Mouse (Mus musculus): ENCODE data around the gene Acer3. TPM values are rescaled to one million over a fixed set of nuclear protein-coding genes. Genes with fewer than 3 reads are reported as not detected.
"Not testable (repeated sequence)": the region's sequence is repeated elsewhere in the genome, so short reads cannot be mapped to it uniquely, and the experiment has no call there.

The Acer3 gene
- polyA plus RNA-seq, 1 experiment from 2014 or later, result 39.0 TPM

- Histone ChIP-seq H3K36me3 (ENCODE audit: inconsistent target) (no peaks in the 10 kb centered on the region), H3K4me3 (ENCODE audit: inconsistent target) (no peak overlapping the region), H3K79me2 (ENCODE audit: inconsistent target) (no peaks in the 10 kb centered on the region), H3K27ac (no peak overlapping the region)
- WGBS (ENCODE audit: missing documents), result 84% methylated on average over 17 of the region's 17 CpGs
Measured at GRCm38 (mm10) chr7:98191571-98192250, 129.3 kb downstream of the Acer3 start.

DNA sequence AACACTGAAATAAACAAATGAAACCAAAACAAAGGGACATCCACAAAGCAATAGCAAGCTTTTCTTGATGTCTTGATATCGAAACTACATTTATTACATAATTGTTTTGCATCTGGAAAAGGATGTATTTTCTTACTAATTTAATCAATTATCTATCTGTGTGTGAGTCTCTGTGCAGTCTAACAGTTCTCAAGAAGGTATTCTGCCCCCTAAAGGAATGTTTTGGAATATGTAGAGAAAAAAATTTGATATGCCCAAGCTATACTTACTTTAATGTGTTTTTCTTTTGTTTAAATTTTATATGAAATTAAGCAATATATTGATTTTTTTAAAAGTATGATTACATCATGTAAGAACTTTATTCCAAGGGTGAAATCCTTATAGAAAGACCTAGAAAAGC is 130.4 kb downstream of the Acer3 start:
- H3K79me2 ChIP-seq (ENCODE audit: inconsistent target), result no peaks in the 10 kb centered on the region
- H3K36me3 ChIP-seq (ENCODE audit: inconsistent target), result no peaks in the 10 kb centered on the region
- no peak overlapping the region for H3K4me3 ChIP-seq (ENCODE audit: inconsistent target)
- no peak overlapping the region for H3K27ac ChIP-seq
- WGBS (ENCODE audit: missing documents), result 100% methylated on average over 1 of the region's 1 CpGs

GRCm38 (mm10) chr7:98189745-98190144 is 131.3 kb downstream of the Acer3 start:
- Histone ChIP-seq H3K27ac (no peak overlapping the region), H3K36me3 (ENCODE audit: inconsistent target) (no peaks in the 10 kb centered on the region), H3K4me3 (ENCODE audit: inconsistent target) (no peak overlapping the region), H3K79me2 (ENCODE audit: inconsistent target) (no peaks in the 10 kb centered on the region)
- 73% methylated on average over 3 of the region's 3 CpGs for WGBS (ENCODE audit: missing documents)

DNA sequence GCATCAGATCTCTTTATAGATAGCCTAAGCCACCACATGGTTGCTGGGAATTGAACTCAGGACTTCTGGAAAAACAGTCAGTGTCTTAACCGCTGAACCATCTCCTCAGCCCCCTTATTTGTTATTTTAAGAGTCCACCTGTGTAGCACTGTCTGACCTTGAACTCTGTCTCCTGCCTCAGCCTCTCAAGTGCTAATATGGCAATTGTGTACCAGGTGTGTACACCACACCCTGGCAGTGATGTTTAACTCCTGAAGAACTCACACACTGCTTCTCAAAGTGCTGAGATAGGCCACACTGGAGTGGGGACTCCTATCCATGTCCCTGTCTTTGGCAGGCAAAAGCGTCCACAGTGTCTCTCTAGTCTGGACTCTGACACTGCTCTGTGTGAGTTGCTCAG is 132.3 kb downstream of the Acer3 start:
- H3K79me2 ChIP-seq (ENCODE audit: inconsistent target), result no peaks in the 10 kb centered on the region
- 95% methylated on average over 2 of the region's 2 CpGs for WGBS (ENCODE audit: missing documents)
- H3K27ac ChIP-seq, result no peak overlapping the region
- H3K36me3 ChIP-seq (ENCODE audit: inconsistent target), result no peaks in the 10 kb centered on the region
- H3K4me3 ChIP-seq (ENCODE audit: inconsistent target), result no peak overlapping the region

DNA sequence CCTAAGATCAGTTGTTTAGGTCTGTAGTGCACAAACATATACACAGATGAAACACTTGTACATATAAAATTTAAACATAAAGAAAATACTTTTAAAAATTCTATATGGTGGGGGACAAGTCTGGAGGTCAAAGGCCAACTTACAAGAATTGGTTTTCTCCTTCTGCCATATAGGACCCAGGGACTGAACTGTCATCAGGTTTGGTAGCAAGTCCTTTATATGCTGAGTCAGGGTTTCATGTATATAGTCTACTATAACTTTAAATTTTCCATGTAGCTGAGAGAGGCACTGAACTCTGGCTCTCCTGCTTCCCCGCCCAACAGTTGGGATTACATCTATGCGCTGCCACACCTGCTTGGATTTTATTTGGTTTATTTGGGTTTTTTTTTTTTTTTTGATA is 132.8 kb downstream of the Acer3 start:
- H3K4me3 ChIP-seq (ENCODE audit: inconsistent target), result no peak overlapping the region
- no peaks in the 10 kb centered on the region for H3K79me2 ChIP-seq (ENCODE audit: inconsistent target)
- WGBS (ENCODE audit: missing documents), result 96% methylated on average over 2 of the region's 2 CpGs
- no peak overlapping the region for H3K27ac ChIP-seq
- no peaks in the 10 kb centered on the region for H3K36me3 ChIP-seq (ENCODE audit: inconsistent target)

DNA sequence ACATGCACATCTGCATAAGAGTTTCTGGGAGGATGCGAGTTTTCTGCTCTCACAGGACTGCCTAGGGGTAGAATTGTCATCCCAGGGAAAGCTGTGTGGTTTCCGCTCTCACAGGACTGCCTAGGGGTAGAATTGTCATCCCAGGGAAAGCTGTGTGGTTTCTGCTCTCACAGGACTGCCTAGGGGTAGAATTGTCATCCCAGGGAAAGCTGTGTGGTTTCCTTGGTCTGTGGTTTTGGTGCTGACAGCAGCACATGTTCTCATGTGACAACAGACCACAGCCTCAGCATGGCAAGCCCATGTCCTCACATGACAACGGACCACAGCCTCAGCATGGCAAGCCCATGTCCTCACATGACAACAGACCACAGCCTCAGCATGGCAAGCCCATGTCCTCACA is 133.7 kb downstream of the Acer3 start:
- H3K27ac ChIP-seq; H3K36me3 ChIP-seq (ENCODE audit: inconsistent target); H3K79me2 ChIP-seq (ENCODE audit: inconsistent target); H3K4me3 ChIP-seq (ENCODE audit: inconsistent target): not testable (repeated sequence)
- 54% methylated on average over 2 of the region's 3 CpGs for WGBS (ENCODE audit: missing documents)

- H3K4me3 ChIP-seq (ENCODE audit: inconsistent target), result no peak overlapping the region
- H3K27ac ChIP-seq, result no peak overlapping the region
- no peaks in the 10 kb centered on the region for H3K79me2 ChIP-seq (ENCODE audit: inconsistent target)
- no peaks in the 10 kb centered on the region for H3K36me3 ChIP-seq (ENCODE audit: inconsistent target)
- 91% methylated on average over 8 of the region's 8 CpGs for WGBS (ENCODE audit: missing documents)
Measured at GRCm38 (mm10) chr7:98186637-98187036, 134.4 kb downstream of the Acer3 start.

DNA sequence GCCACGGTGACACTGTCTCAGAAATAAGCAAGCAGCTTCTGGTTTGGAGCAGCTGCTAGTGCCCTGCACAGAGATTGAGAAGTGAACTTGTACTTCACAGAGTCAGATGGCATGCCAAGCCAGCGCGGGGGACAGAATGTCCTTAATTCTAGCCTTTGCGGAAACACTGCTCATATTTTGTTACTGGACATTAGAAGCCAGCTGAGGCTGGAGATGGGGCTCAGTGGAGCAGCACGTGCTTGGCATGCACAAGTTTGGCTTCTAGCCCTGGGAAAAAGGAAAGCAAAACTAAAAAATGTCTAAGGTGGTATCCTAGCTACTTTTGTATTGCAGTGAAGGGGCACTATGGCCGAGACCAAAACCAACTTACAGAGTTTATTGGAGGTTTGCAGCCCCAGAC is 135.7 kb downstream of the Acer3 start:
- Histone ChIP-seq H3K27ac (no peak overlapping the region), H3K36me3 (ENCODE audit: inconsistent target) (no peaks in the 10 kb centered on the region), H3K79me2 (ENCODE audit: inconsistent target) (no peaks in the 10 kb centered on the region), H3K4me3 (ENCODE audit: inconsistent target) (no peak overlapping the region)
- 61% methylated on average over 6 of the region's 6 CpGs for WGBS (ENCODE audit: missing documents)

- Histone ChIP-seq H3K27ac (peak overlapping the region; percentile 74), H3K36me3 (ENCODE audit: inconsistent target) (no peaks in the 10 kb centered on the region), H3K4me3 (ENCODE audit: inconsistent target) (peak overlapping the region; percentile 59), H3K79me2 (ENCODE audit: inconsistent target) (no peaks in the 10 kb centered on the region)
- 98% methylated on average over 4 of the region's 5 CpGs for WGBS (ENCODE audit: missing documents)
Measured at GRCm38 (mm10) chr7:98178560-98179231, 142.3 kb downstream of the Acer3 start.

DNA sequence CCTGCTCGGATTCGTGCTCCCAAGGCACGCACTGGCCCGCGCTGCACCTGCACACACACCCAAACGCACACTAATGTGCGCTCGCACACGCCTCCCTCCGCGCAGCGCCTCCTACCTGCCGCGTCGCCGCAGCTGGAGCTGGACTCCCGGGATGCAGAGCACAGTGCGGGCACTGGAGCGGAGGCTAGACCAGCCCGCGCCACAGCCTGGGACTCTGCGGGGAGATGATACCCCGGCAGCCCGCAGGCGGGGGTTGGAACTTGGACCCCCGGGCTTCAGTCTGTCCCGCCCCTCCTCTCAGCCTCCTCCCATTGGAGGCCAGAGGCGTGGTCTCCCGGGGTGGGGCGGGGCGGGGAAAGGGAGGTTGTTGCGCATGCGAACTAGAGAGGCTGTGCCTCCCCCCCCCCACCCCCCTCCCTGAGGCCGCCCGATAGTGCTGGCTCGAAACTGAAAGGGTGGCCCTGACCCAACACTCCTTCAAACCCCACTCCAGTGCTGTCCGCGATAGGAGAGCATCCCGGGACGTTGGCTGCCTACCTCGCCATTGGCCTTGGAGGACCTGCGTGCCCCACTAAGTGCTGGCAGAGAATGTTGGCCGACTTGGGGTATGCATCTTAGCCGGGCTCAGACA is 143.0 kb downstream of the Acer3 start, which contains the start of gene Capn5:
Capn5 (minus strand) TSS at position 346 of the 631 bp plus-strand sequence.
- H3K4me3 ChIP-seq (ENCODE audit: inconsistent target), result peak within 1 kb of the TSS; percentile 59
- WGBS (ENCODE audit: missing documents), result 2% methylated on average over 44 of the region's 44 CpGs
- H3K79me2 ChIP-seq (ENCODE audit: inconsistent target), result no peaks in the 10 kb centered on the region
- no peaks in the 10 kb centered on the region for H3K36me3 ChIP-seq (ENCODE audit: inconsistent target)
- H3K27ac ChIP-seq, result peak within 1 kb of the TSS; percentile 74

- Histone ChIP-seq H3K79me2 (ENCODE audit: inconsistent target) (no peaks in the 10 kb centered on the region), H3K4me3 (ENCODE audit: inconsistent target) (peak overlapping the region; percentile 59), H3K27ac (no peak overlapping the region), H3K36me3 (ENCODE audit: inconsistent target) (no peaks in the 10 kb centered on the region)
- WGBS (ENCODE audit: missing documents), result 7% methylated on average over 9 of the region's 9 CpGs
Measured at GRCm38 (mm10) chr7:98177566-98177928, 143.5 kb downstream of the Acer3 start.

GRCm38 (mm10) chr7:98177071-98177485 is 143.9 kb downstream of the Acer3 start:
- 55% methylated on average over 2 of the region's 2 CpGs for WGBS (ENCODE audit: missing documents)
- no peaks in the 10 kb centered on the region for H3K36me3 ChIP-seq (ENCODE audit: inconsistent target)
- H3K27ac ChIP-seq, result no peak overlapping the region
- peak overlapping the region; percentile 59; the same call in 1 of the 2 replicates for H3K4me3 ChIP-seq (ENCODE audit: inconsistent target)
- no peaks in the 10 kb centered on the region for H3K79me2 ChIP-seq (ENCODE audit: inconsistent target)

DNA sequence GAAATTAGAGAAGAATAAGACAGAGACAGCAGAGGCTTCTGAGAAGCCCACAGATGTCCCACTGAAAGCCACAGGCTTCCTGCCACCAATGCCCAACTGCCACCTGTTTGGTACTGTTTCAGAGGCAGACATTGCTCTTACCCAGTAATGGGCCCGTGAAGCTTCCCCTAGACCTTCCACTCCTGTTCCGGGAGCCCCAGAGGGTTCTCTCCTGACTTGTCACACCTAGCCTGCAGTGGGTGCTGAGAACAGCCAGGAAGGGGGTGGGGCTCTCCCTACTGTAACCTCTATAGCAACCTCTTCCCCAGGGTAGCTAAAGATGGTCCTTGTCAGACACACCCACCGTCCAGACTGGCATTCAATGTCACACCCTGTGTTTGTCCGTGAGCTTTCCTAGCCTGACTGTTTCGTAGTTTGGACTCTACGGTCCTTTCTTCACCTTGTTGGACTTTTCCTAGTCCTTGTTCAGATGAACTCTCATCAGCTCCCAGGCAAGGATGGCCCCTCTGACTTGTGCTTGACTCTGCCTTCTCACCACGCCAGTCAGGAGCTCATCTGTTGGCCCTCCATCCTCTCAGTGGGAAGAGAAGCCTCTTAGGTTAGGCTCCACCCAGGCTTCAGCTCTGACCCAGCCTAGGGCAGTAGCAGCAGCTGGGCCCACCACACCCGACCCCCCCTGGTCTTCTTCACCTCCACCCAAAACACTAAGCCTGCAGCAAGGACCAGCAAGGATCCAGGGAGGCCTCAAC is 144.5 kb downstream of the Acer3 start:
- no peak overlapping the region for H3K4me3 ChIP-seq (ENCODE audit: inconsistent target)

GRCm38 (mm10) chr7:98174883-98175755 is 145.9 kb downstream of the Acer3 start:
- Histone ChIP-seq H3K27ac (no peak overlapping the region), H3K79me2 (ENCODE audit: inconsistent target) (no peaks in the 10 kb centered on the region), H3K36me3 (ENCODE audit: inconsistent target) (no peaks in the 10 kb centered on the region), H3K4me3 (ENCODE audit: inconsistent target) (no peak overlapping the region)
- 94% methylated on average over 4 of the region's 4 CpGs for WGBS (ENCODE audit: missing documents)

More for the DNA sequence above, 144.5 kb downstream of the Acer3 start:
- WGBS (ENCODE audit: missing documents), result 78% methylated on average over 8 of the region's 8 CpGs
- Histone ChIP-seq H3K36me3 (ENCODE audit: inconsistent target) (no peaks in the 10 kb centered on the region), H3K27ac (no peak overlapping the region), H3K79me2 (ENCODE audit: inconsistent target) (no peaks in the 10 kb centered on the region)
